Mouse (Mus musculus) right cerebral cortex, adult 2 months (tissue): ENCODE data around the gene Adcy9.
A peak's percentile ranks its signal among the peaks of the same experiment; 100 is the strongest.

Source experiments
- DNase-seq, 2 experiments: peaks; one replicate each; pipeline ENCODE4 v3.0.0; 2021 to 2022; ENCODE audit warnings: low spot score in 2 of 2

The Adcy9 gene

DNA sequence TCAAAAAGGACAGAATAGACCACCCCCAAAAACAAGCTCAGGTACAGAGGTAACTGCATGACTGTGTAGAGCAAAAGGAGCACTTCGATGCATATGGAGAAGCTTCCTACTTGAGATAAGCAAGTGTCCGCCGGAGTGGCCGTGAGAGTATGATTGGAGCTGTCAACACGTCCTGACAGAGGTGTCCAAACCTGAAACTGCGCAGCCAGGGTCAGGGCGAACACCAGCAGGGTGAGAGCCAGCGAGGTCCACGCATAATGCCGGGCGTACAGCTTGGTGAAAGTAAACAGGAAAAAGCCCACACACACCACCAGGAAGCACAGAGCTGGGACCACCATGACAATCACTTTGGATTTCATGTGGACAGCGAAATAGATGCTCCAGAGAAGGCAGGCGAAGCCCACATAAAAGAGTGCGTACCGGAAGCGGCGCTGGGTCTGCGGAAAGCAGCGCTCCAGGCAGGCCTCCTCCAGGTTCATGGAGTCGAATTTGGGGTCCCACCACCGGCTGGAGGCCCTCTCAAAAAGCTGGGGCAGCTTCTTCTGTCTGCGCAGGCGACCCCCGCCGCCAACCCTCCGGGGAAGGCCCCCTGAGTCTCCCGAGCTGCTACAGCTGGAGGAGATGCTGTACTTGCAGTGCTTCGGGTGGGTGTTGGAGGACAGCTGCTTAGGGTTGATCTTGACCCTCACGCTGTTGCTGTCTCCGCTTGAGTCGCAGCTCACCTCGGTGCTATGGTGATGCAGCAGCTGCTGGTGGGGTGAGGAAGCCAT lies 1.3 kb downstream of the Adcy9 start:
- peak in 1 of 2 experiments; percentile 31 for DNase-seq

DNA sequence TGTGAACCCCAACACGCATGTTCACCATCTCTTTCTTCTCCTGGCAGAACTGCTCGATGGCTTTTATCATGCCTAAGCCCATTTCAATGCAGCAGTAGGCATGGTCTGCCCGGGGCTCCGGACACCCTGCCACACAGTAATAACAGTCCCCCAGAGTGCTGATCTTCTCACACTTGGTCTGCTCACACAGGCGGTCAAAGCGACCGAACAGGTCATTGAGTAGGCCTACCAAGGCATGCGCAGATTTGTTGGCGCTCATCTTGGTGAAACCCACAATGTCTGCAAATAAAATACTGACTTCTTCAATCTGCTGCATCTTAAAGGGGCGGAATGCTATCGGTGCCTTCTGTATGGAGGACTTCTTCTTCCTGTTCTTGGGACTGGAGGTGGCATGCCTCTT lies 2.2 kb downstream of the Adcy9 start:
- no peak for DNase-seq

DNA sequence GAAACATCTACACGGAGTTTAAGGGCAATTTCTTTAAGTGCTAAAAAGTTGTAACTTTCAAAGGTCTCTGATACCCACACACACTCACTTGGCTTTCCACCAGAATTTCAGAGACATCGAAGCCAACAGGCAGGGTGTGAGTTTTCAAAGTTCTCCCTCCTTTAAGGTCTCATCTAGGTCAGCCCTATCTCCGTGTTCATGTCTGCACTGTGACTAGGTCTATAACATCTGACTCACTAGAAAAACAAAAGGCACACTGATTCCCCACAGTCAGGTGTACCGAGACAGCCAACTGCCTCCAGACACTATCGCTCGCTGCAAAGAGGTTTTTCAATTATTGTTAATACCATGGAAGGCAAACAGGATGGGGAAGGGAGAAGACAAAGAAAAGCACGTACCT lies 2.8 kb downstream of the Adcy9 start:
- no peak for DNase-seq

DNA sequence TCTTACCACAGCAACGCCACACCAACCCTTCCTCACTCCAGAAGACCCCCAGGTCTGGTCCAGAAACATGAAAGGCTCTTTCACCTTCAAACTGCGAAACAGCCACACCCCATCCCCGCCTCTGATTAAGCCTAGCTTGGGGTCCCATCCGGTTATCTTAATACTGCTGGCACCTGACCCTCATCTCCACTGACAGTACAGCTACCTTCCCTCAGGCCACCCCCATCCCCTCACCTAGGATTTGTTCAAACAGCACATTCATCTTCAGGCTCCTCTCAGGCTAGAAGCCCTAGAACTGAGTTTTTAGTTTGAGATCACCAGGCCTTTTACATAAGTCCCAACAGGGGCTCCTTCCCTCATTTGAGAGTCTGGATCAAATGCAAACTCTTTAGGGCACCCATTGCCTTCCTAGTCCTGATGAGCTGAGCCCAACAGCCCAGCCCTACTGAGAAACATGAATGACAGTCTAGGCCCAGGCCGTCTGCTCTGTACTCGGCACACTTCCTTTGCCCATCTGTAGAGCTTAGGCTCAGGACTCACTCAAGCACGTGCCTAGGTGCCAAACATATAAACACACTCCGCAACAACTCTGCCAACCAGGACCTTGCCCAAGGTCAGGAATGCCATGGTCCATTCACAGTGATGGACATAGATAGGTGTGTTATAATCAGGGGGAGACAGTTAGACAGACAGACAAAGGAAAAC lies 5.3 kb downstream of the Adcy9 start:
- DNase-seq, result no peak

DNA sequence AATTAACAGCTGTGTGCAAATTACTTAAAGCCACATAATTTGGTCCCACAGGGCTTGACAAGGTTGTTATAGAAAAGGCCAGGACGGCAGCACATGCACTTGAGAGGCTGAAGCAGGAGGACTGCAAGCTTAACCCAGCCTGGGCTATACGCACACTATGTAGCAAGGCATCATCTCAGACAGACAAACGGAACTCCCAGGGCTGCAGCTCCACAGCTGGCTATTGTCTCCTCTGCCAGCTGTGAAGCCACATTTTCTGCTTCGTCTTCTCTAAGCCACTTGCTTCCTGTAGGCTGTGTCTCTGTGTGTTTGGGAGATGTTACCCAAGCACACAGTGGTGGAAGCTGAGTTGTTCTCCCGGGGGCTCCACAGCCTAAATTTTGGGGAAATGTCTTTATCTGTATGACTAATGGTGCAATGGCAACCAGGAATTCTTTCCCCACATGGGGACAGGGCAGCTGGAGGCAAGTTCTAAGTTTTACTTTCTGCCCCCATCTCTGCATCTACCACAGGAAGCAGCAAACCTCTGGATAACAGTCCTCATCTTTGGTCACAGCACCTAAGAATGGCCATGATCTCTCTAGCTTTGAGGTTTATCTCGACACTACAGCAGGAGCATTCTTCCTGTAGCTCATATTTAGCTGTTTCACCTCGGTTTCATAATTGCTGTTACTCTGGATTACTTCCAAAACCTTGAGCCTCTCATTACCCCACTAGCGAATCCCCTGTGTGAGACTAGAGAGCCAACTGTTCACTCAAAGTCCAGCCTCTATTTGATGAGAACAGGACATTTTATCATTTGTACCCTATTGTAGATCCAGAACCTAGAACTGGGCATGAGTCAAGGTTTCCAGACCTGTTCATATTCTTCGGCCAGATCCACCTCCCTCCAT lies 6.1 kb downstream of the Adcy9 start:
- no peak for DNase-seq

DNA sequence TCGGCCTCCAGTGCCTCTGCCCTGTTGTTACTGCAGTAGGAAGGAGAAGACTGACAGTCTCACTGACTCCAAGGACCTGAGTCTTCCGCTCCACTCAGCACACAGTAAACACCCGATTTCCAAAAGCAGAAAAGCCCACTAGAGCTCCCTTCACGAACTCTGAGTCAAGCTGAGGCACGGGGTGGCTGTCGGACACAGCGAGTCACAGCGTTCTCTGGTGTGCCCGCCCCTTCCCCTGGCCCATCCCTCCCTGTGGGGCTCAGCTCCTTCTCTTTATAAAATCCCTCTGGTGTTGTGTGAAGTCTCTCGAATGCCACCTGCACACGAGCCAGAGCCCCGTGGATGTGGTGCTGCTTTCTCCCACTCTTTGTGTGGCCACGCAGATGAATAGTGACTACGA lies 7.0 kb downstream of the Adcy9 start:
- DNase-seq, result no peak

DNA sequence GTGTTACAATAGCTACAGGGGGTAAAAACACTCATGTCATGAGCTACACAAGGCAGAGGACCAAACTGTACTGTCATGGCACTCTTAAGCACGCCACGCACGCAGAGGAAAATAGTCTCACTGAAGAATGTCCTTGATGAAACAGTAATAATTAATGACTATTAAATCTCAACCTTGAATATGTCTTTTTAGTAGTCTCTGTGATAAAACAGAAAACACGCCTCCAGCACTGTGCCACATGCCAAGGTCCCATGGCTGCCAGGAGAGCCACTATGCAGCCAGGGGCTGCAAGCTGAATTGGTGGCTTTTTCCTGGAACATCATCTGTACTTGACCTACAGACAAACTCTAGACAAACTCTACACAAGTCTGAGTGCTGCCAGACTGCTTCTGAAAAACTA lies 8.0 kb downstream of the Adcy9 start:
- no peak for DNase-seq

DNA sequence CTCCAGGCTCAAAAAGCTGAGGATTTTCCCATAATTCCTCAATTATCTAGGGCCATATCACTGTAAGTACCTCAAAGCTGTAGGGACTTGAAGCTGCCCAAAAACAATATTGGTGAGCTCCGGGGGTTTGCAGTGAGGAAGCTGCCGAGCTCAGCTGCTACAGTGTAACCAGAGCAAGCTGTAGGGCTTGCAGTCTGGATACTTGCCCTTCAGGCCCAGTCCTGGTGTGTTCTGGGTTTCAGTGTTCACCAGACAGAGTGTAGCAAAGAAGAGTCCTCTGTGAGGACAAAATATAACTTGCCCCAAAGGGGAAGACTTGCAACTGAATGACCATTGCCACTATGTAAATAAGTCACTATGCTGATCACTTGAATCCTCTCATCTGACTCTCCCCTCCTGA lies 9.0 kb downstream of the Adcy9 start:
- DNase-seq, result no peak

DNA sequence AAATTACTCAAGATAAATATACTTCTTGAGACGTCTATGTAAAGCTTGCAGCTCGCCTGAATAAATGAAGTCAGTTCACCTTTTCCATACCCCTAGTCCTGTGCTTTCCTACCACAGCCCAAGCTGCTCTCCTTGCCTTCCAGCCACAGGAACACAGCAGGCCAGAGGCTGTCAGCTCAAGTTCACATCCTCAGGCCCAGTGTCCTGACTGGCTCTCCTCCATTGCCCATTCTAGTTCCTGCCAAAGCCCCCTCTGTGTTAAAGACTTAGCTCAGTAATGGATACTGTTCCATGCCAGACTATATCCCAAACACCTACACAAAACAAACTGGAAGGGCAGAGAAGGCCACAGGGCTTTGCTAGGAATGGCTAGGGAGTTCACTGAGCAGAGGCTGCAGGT lies 12.8 kb downstream of the Adcy9 start:
- no peak for DNase-seq

DNA sequence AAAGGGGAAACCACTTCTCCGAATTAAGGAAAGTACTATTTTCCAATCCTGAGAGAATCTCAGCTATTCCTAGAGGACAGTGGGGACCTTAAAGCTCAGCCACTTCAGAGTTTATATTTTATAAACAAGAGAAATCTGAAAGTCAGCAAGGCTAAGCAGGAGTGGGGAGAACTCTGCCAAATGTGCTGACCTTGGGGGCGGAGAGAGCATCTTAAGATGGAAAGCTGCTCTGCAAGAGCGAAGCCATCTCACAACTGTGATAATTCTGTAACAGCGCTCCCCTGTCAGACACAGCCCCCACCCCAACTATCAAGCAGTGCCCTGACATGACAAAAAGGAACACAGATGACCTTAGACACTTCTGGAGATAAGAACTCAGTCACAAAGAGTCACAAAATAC lies 13.6 kb downstream of the Adcy9 start:
- DNase-seq, result no peak

DNA sequence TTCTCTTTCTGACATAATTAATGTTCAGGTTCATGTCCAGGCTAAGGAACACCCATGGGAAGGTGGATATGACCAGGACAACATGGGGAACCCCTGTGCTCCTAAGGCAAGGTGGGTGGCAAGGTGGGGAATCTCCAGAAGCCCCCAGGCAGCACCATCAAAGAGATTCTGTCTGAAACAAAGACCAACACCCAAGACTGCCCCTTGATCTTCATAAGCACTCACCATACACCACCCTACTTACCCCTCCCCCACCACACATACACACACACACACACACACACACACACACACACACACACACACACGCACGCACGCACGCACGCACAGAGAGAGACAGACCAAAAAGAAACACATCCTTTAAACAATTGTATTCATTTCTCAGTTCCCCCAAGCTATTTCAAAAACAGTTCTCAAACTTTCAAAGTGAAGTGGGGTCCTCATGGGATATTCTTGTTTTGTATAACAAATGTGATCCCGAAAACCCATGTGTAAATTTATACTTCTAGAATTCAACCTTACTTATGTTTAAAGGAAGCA lies 14.2 kb downstream of the Adcy9 start:
- no peak for DNase-seq

DNA sequence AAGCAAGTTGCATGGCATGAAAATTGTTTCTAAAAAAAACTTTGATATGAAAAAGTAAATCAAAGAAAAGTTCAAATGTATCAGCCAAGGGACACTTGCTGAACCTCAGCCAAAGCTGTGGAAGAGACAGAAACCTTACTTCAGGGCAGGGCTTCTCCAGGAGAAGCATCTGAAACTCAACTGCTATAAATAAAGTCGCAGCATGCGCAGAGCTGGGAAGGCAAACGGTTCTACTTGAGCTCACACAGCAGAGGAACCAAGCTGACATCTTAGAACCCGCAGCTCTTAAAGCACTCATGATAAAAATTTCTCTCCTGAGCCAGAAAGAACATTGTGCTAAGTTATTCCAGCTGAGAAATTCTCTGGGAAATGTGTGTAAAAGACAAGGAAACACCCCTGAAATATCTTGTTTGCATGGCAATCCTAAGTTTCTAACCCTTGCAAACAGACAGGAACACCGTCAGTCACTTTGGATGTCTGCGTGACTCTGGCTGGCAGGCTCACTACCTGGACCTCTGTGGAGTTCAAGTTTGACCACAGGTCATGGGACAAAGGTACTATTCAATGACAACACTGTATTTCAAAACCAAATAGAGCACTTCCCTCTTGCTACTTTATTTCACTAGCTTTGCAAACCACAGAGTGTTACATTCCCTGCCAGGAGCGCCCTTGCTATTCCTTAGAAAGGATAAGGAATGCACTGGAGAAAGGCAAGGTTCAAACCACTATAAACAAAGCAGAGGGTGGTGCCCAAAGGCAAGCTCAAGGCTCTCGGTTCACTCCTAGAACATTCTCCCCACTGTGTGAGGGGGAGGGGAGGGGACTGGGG lies 15.2 kb downstream of the Adcy9 start:
- no peak for DNase-seq

DNA sequence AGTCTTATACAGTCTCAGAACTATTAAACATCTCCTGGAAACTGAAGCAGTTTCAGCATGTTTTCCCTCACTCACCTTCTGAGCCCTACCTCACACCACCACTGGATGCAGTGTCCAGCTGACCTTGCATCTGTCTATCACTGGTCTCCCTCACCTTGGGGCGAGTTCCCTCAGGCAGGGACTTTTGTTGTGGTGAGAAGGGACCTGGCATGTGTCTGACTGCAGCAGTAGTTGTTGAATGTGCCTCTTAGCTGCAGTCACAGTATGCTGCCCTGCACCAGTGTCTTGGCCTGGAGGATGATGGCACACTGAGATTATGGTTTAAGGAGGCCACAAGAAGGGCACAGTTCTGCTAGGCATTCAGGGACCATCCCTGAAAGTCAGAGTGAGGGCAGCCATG lies 19.2 kb downstream of the Adcy9 start:
- DNase-seq, result no peak

DNA sequence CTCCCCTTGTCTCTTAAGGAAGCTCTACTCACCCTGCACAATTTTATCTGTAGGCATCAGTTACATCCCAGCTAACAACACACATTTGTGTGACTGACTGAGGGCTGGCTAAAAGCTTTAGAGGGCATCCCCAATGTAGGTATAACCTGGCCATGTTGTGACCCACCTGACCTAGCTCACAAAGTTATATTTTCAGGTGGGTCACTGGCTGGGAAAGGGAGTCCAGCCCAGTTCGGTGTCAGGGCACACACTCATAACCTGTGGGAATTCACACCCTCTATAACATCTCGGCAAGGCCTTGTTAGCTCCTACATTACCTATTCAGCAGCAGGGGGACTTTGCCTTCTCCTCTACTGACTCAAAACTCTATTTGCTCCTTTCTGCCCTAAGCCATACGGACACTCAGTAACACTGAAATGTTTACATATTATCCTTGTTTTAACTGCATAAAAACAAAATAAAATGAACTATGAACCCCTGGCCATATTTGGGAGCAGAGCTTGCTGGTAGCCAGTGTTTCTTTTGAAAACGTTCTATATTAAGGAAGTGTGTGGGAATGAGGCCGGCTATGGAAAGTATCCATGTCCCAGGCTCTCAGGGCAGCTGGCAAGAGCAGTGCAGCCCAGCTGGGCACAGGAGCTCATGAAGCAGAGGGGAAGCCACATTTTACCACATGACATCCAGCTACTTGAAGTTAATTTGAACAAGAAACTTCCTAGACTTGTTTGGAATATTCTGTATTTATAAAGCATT lies 20.7 kb downstream of the Adcy9 start:
- no peak for DNase-seq

DNA sequence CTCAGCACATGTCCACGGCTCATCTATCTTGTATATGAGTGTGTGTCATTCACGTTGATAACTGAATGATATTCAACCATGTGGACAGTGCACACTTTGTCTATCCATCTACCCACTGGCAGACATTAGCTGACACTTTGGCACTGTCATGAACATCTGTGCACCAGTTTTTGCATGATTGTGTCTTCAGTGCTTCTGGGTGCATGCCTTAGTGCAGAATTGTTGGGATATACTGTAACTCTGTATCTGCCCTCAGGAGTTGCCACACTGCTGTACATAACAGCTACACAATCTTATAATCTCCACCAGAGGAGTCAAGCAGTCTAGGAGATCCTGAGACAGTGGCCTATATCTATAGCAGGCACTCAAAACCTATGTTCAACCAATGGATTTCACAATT lies 21.5 kb downstream of the Adcy9 start:
- no peak for DNase-seq

DNA sequence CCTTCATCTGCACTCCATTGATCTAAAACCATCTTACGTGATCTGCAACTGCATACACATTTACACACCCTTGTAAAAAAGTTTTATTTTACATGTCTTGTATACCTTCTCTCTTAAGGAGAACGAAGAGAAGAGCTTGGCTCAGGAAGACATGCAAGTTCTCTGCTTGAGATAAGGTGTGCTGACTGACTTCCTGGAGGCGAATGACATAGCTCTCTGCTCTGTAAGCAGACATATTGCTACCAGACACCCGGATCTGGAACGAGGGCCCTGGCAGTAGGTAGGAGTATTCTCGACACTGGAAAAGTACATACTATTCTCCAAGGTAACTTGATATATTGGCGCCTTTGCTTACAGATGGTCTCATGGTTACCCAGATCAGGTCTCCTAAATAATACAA lies 22.7 kb downstream of the Adcy9 start:
- no peak for DNase-seq

DNA sequence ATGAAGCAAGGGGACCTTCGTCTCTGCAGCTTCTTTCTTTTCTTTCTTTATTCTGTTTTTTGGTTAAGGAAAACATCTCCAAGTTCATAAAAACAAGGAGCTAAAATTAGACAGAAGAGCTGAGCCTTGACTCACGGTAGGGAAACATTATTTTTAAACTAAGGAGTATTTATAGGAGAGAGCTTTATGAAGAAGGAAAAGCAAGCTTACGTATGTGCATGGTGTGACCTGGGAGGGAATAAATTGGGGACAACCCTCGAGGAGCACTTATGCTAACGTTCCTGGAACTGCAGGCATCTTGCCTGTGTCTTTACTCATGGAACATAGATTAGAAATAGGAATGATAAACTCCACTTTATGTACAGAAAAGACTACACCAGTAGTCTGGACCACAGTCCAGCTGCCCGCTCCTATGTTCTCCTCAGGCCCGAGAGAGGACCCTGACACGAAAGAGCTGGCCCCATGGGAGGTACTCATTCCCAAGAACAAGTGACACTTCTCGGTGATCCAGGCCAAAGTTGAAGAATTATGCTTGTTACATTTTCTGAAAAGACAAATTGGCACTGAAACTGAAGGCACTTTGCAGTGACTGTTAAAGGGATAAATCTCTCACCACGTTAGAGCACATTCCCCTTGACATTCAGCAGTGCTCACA lies 24.5 kb downstream of the Adcy9 start:
- DNase-seq, result no peak

DNA sequence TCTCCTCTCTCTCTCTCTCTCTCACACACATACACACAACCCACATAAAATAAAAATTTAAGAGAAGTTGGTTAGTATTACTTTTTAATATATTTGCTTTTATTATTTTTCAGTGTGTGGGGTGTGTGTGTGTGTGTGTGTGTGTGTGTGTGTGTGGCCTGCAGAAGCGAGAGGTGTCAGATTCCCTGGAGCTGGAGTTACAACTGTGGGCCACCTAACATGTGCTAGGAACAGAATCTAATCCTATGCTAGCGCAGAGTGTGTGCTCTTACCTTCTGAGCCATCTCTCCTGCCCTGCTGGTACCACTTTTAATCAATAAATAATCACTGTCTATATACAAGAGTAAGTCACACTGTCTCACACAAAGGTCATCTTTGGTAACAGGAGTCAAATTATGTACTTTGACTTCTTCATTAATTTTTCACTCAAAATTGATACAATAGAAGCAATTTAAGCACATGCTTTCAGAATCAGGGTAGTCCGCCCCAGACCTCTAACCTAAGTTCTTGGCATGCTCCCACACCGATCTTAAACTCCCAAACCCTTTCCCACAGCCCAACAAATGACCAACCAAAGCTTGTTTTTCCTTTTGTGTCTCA lies 25.2 kb downstream of the Adcy9 start:
- no peak for DNase-seq

DNA sequence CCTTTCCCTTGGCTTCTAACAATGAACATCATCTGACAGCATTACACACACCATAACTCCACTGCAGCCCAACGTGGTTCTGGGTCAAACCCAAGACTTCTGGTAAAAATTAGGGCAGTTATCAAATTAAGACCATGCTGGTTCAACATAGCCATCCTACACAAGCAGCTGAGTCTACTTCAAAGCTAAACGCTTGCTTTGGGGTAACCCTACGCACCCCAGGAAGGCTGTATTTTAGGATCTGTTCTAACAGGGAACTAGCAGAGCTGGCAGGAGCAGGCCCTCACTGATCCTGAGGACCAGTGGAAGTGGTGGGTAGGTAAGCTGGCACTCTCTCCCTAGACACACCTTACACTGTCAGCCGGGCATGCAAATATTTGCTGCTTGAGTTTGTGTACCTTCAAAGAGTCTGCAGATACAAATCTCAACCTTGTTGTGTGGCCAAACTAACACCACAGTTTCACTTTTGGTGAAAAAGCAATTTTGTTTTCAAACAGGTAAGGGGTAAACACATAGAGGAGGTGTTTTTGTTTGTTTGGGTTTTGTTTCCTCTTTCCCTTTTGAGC lies 36.7 kb downstream of the Adcy9 start:
- DNase-seq, result no peak
